Mouse (Mus musculus) right cerebral cortex, adult 2 months (tissue): ENCODE measurements at regions not wholly inside any gene's neighbourhood (a gene's known extent, or its start where the extent isn't known, plus 50 kb on each side); places are given as distances from the start of the nearest gene placed in this dataset.

Experiments used
- DNase-seq, 2 experiments: peaks; one replicate each; pipeline ENCODE4 v3.0.0; 2021 to 2022; ENCODE audit warnings: low spot score in 2 of 2

DNA sequence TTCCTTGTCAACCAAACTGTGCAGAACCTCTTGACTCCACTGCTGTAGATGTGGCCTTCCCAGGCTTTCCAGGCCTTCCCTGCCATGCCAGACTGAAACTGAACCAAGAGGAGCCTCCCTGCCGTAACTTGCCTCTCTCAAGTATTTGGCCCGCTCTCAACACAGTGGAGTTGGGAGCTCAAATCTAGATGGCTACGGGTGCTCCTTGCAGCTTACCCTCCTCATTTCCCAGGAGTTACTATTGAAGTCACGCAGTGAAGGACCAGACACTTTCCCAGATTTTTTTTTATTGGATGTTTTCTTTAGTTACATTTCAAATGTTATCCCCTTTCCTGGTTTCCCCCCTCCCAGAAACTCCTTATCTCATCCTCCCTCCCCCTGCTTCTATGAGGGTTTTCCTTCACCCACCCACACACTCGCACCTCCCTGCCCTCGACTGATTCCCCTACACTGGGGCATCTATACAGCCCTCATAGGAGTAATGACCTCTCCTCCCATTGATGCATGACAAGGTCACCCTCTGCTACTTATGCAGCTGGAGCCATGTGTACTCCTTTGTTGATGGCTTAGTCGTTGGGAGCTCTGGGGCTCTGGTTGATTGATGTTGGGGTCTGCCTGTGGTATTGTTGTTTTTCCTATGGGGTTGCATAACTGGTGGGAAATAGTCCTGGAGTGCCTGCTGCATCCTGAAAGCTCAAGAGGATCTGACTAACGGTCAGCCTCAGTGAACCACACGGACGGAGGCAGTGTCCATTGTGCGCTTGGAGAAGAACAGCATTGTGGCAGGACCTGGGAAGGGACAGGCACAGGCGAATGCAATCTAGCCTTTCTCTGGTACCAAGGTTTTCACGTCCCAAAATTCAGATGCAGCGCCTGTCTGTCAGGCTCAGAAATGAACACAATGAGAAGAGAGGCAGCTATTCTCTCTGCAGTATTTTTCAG is 602.5 kb downstream of the Dok5 start:
- DNase-seq = no peak

DNA sequence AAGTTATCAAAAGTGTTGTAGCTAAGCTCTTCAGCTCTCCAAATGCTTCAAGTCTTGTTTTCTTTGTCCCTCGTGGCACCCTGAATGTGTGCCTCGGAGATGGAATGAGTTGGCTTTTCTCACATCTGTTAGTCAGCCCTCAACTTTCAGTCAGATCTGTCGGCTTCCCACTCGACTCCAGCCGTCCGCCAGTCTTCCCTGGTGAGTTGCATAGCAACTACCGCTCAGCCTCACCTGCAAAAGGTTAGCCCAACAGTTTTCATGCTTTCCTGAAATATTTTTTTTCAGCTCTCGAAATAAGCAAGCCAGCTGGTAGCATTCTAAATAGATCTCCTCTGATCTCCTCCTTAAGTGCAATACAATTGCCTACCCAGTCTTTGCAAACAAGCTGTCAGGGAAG is 601.2 kb downstream of the Dok5 start:
- peak; percentile 58 to 64 for DNase-seq

DNA sequence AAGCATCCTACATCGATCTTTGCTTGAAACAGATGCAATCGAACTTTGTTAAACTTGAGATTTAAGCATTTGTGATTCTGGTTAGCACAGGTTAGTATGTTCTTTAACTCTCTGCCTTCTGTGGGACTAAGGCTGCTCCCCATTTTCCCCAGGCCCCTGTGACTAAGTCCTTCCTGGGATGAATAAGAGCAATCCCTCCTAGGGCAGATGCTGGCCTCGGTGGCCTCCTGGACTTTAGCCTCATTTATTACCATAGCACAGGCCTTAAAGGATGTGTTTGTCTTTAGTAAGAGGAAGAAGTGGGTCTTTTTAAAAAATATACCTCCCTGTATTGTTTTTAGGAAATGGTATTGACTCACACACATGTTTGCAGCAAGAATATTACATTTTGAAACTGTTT is 599.9 kb downstream of the Dok5 start:
- DNase-seq = no peak

DNA sequence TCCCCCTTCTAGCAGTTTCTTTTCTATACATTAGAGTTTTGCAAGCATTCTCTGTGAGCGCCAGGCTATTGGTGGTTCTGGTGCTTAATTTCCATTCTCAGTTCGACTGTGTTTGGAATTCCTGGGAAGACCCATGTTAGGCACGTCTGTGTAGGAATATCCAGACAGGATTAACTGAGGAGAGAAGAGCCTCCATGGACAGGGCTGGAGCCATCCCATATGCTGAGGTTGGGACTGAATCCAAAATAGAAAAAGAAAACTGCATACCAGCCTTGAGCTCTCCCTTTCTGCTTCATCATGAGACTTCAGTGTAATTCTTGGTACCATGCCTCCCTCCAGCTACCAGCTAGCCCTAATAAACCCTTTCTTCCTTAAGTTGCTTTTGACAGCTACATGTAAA is 595.3 kb downstream of the Dok5 start:
- DNase-seq = no peak

DNA sequence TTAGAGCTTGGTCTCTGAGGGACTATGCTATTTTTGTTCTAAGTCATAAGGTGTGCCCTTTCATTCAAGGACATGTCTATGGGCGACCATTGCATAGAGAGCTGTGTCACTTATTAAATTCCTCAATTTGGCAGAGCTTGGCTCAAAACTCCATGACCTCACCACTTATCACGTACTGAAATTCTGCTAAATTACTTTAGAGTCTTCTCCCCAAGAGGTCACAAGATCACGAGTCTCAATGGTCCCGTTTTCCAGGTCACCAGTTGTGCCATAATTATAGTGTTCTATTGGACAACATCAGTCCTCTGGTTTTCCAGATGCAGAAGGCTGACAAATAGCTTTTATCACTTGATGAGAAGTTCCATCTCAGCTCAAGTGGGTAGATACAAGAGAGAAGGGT is 576.9 kb downstream of the Dok5 start:
- DNase-seq = no peak

DNA sequence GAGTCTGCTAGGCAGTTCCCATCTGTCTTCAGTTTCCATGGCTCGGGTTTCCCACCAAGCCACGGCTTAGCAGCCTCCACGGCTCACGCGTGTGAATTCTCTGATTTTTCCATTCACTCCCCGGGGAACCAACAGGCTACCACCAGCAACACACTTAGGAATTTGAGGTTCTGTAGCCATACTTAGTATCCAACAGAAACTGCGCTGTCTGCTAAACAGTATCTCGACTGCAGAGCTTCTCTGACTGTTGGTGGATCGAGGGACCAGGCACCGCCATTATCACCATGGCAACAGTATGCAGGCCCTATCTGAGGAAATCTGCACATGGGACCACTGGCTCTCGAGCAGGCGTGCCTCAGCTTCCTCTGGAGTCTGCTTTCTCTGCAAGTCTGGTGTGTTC is 574.4 kb downstream of the Dok5 start:
- DNase-seq = no peak

DNA sequence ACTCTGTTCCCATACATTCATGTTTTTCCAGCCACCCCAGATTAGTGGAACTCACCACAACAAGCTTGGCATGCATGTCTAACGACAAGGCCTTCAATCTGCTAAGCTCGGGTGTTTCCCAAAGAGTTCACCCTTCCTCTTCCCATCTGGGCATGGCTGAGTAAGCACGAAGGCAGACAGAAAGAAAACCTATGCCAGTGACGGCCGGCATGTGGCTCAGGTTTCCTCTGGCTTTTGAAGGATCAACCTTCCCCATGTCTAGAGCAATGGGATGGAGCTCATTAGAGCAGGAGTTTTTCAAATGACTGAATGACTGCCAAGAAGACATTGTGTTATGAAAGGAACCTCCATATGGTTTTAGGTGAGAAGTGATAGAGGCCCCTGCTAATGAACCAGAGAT is 566.9 kb downstream of the Dok5 start:
- no peak for DNase-seq

DNA sequence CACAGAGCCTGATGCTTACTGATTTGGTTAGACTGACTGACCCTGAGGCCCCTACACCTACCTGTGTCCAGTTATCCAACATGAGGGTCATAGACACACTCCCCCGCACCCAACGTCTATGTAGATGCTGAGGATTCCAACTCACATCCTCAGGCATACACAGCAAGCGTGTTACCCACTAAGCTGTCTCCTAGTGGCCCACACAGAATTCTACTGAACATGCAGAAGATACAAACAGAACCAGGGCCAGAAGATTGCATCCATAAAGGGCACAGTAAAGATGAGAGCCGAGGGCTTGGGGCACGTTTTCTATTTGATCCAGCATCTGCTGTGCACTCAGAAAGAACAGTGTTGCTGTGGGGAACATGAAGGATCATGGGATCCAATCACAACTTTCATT is 564.0 kb downstream of the Dok5 start:
- no peak for DNase-seq

DNA sequence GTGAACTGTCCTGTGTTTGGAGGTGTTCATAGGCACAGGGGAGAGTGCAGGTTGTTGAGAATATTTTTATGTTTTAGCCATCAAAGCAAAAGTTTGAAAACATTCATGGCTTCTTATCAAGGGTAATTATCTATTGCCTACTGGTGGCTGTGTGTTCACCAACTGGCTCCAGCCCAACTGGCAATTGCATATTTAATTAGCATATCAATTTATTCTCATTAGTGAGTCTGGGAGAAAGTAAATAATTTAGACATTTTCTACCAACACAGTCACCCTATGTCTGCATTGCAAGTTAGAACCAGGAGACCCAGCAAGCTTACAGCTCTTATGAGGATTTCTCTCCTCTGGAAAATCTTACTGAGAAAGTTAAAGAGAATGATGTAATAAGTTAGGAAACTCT is 561.0 kb downstream of the Dok5 start:
- no peak for DNase-seq

DNA sequence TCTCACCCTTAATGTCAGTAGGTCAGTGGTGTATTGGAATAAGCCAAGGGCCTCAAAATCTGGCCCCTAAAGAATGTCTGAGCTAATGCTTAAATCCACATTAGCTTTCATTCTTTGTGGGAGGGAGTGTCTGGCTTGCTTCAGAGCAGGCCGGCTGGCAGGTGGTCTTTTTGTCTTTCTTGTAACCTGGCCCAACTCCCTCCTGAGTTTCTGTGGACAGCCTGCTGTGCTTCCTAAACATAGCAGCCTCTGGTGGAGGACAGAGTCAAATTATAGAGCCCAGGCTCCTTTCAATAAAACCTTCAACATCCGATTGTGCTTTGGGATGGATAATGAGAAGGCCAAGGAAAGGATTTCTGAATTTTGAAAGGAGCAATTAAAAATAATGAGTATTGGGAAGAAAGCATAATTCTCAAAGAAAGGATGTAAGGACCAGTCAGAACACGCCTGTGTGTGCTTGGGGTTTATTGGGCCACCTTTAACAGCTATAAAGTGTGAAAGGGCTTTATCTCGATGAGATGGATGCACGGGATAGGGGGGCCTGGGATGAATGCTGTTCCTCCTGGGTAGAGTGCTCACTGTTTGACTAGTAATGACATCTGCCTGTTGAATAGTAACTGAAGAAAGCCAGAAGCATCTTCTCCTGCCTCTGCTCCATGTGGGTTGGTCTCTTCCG is 554.2 kb downstream of the Dok5 start:
- no peak for DNase-seq

DNA sequence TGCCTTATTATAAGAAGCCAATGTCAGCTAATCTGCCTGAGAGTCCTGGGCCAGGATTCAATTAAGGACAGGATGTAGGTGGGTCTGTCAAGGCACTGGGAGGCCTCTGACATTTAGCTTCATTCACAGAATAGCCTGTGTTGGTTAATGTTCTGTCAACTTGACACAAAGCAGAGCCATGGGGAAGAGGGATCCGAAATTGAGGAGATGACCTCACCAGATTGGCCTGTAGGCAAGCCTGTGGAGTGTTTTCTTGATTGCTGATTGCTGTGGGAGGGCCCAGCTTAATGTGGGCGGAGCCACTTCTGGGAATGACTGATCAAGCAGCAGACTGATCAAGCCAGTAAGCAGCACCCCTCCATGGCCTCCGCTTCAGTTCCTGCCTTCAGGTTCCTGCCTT is 548.5 kb downstream of the Dok5 start:
- DNase-seq = no peak

DNA sequence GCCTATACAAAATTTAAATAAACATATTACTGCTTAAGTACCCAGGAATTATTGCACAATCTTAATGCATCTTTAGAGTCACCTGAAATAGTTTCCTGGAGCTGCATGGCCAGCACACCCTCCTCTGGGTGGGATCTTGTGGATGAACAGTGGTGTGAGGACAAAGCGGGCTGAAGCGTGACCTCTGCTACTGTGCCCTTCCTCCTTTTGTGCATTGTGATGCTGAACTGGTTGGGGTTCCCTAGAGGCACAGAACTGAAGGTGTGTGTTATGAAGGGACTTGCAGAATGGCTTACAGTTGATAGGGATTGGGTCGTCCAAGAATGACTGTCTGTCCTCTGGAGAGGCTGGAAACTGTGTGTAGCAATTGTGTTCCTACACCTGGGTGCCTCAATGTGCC is 547.7 kb downstream of the Dok5 start:
- no peak for DNase-seq

DNA sequence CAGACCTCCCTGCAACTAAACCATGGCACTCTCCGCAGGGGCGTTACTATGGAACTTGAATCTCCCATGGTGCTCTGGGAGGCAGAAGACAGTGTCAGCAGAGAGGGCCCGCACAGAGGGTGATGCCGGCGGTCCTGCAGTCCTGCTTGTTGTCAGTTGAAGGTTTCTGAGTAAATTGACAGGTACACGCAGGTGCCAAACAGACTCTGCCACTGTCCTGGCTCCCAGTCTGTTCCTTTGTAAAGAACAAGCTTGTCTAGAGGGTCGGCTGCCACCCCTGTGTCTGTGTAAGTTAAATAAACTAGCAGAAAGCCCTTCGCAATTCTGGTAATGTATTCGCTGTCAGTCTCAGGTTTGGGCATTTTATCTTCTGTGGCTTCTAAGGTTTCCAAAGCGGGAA is 521.6 kb downstream of the Dok5 start:
- DNase-seq = no peak

DNA sequence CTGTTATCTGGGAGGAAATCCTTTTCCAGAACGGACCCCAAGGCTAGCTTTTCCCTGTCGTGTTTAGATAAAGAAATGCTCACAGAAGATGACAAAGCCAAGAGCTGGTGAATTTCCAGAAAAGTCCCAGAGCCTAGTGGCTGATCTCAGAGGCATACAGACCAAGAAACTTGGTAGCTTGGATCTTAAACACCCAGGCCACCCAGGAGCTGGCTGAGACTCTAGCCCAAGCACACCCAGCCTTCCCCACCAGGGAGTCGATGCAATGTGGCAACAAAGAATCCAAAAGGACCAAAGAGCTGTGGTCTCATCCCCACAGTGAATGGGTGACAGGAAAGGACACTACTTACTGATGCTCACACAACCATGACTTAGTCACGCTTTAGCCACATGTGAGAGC is 513.8 kb downstream of the Dok5 start:
- no peak for DNase-seq

DNA sequence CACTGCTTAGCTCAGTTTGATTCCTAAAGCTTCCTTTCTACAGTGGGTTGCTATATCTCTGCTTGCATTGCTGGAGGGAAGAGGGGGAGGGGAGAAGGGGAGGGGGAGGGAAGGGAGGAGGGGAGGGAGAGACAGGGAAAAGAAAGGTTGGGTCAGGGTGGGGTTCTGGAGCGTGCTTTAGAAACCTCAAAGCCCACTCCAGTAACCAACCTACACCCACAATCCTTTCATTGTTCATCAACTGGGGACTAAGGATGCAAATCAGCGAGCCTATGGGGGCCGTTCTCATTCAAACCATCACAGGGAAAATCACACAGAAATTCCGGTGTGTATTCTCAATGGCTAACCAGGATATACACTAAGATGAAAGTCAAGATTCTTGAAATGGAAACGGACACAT is 510.7 kb downstream of the Dok5 start:
- DNase-seq = no peak

DNA sequence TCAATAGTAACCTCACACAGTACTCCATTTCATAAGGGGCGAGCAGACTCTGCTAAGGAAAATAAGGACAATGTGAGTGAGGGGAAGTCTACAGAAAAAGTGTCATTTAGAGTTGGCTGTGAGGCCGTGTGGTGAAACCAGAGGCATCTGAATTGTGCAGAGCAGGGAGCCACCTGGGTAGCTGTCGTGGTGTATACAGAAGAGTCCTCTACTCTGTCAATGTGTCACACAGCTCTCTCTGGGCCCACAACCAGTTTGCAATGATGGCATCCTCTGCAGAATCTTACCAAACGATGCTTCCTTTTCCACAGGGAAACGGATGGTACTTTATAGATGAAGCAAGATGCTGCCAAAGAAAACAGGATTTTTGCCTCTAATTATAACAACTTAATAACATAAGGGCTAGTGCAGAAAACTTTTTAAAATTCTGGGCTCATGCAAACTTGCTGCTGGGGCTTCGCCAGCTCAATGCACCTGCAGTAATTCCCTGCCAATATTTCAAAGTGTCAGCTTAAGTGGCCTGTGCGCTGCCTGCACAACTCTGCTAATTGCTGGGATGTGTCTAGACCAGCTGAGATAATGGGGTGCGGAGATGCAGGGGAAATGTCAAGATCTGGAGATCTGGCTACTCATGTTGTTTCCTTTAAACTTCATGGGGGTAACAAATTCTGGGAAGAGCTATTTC is 505.8 kb downstream of the Dok5 start:
- DNase-seq = no peak

DNA sequence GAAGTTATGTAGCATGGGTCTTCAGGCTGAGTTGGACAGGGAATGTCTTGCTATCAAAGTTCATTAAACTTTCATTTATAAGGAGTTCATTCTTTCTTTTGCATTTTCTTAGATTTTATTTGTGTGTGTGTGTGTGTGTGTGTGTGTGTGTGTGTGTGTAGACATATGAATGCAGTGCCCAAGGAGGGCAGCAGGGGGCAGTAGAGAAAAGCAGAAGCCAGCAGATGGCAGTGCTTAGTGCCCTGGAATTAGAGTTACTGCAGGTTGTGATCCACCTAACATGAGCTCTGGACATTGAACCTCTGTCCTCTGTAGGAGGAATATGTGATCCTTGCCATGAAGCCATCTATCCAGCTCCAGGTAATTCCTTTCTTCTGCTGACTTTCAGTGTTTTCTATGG is 501.2 kb downstream of the Dok5 start:
- no peak for DNase-seq

DNA sequence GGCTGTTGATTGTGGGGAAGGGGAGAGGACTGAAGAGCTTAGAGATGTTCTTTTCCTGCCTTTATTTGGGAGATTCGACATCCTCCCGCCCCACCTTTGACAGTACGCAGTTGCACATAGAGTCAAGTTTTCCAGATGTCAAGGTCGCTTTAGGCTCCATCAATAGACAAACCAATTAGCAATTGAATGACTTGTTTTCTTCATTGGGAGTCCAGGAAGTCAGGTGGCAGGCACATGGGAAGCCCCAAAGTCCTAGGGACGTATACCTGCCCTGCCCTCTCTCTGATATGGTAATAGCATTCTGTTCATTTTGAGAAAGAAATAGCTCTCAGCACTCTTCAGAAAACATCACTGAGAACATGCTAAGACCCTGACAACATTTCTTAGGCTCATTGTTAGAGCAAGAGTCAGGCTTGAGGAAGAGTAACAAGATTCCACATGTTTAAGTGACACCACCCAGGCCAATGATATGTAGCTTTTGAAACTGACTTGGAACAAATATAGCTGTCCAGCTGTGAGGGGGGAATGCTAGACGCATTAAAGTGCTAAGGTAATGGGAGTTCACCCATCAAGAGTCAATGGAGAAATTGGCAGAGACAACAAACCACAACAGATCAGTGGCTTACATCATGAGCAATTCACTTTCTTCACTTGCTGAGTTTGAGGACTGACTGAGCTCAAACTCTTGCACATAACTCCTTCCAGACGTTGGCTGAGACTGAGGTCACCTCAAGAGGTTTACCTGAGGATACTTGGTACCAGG is 499.9 kb downstream of the Dok5 start:
- DNase-seq = no peak

DNA sequence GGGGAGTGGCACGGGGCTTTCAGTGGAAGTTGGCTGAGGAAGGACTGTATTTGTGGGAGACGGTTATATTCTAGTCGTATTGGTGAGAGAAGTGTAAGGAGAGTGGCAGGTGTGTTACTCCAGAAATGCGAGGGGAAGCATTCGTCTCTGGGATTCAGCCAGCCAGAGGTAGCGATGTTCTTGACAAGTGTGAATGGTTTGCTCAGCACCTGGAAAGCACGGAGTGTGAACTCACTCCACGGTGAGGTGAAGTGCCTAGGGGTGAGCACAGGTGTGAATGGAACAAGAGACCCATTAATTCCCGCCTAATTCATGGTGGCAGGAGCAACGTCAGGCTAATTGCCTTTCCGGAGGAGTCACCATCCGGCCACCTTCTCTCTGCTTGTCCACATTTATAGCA is 498.9 kb downstream of the Dok5 start:
- DNase-seq = no peak

DNA sequence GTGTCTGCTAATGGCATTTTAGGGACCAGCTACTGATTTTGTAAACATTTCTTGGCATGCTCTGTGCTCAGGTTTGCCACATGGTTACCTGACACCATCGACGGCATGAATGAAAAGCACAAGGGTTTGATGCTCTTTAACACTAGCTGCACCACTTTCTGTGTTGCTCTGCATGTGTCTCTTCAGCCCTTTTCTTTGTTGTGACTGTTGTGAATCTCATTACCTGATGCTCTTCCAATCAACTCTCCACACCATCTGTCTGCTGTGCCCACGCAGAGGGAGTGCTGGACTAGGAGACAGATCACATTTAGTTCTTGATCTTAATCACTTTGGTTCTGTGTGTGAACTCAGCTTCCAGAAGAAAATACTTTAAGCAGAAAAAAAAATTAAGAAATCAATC is 496.6 kb downstream of the Dok5 start:
- DNase-seq = peak in 1 of 2 experiments; percentile 6

DNA sequence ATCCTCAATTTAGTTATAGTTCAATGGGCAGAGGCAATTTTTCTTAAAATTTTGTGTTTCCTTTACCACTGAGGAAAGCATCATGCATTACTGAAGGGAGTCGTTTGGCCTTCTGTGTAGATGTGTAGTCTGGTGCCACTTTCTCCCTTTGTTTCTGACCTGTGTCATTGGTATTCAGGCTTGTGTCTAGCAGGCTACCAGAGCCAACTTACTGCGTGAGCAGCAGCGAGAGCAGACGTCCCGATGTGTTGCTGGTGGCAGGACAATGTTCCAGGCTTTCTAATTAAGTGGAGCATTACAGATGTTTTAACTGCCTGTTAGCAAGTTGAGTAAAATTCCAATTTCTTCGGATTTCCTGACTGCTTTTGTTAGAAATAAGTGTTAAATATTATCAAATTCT is 482.2 kb downstream of the Dok5 start:
- DNase-seq = no peak

DNA sequence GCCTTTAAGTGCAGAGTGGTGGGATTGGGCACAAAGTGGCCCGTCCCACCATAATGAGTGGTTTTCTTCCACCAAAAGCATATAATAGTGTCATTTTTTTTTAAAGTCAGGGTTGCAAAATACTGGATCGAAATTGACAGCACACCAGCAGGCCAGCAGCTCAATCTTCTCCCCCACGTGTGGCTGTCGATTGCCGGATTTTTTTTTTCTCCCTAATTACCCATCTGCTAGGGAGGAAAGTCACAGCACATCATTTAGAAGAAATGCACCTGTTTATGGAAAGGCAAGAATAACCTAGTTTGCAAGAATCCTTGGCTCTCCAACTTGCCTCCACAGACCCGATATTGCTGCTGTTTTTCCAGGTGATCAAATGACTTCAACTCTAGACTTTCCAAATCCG is 464.9 kb downstream of the Dok5 start:
- no peak for DNase-seq
